Mouse (Mus musculus): ENCODE results near the gene Map4k2.

The Map4k2 gene

DNA sequence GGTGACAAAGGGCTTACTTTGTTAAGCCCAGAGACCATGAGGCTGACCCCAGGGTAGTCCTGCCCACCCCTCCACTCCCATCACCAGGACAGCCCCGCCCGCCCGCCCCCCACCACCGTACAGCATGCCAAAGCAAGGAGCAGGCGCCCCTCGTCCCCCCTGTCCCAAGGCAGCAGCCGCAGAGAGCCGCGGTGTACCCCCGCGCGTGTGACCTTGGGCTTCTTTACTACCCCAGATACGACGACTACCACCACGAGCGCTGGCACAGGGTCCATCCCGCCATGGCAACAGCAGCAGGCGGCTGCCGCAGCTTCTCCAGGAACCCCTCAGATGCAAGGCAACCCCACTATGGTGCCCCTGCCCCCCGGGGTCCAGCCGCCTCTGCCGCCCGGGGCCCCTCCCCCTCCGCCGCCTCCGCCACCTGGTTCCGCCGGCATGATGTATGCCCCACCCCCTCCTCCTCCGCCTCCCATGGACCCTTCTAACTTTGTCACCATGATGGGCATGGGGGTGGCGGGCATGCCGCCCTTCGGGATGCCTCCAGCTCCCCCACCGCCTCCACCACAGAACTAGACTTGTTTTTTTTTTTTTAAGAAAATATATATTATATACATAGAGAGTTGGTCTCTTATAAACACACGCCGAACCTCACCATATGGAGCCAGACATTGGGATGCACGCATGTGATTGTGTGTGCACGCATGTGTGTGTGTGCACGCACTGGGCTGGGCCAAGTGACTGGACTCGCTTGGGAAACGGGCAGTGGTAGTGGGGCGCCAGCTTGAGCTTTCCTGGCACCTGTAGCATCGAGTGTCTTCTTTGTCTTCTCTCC lies 34.7 kb downstream of the Map4k2 start:
- in situ Hi-C loops (cut with MboI; ENCODE audit: low sequenced_read_pairs): no loop called here

DNA sequence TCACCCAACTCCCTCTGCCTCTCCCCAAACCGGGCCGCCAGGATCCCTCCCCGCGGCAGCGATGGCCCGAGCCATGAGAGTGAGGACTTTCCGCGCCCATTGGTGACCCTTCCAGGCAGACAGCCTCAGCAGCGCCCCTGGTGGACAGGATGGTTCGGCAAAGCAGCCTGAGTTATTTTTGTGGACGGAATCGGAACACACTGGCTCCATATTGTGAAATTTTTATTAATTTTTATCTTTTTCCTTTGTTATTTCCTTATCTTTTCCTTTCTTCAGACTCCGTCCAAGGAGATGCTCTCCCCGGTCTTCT lies 35.3 kb downstream of the Map4k2 start:
- in situ Hi-C loops (cut with MboI; ENCODE audit: low sequenced_read_pairs): no loop called here

DNA sequence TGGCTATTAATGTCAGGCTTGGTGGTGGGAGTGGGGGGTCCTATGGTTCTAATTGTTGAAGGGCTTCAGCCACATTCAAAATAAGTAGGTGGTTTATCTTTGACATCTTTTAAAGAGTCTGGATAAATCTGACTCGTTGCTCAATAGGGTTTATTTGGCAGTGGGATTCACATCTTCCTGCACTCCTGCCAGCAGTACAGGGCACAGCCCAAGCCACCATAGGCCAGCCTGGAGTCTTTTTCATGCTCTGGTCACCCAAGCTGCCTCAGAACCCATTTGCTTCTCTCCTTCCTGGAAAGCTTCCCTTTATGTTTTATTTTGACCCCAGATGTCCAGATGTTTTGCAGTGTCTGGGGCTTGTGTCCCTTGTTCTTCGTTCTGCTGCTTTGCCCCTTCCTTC lies 35.7 kb downstream of the Map4k2 start:
- in situ Hi-C loops (cut with MboI; ENCODE audit: low sequenced_read_pairs): no loop called here

DNA sequence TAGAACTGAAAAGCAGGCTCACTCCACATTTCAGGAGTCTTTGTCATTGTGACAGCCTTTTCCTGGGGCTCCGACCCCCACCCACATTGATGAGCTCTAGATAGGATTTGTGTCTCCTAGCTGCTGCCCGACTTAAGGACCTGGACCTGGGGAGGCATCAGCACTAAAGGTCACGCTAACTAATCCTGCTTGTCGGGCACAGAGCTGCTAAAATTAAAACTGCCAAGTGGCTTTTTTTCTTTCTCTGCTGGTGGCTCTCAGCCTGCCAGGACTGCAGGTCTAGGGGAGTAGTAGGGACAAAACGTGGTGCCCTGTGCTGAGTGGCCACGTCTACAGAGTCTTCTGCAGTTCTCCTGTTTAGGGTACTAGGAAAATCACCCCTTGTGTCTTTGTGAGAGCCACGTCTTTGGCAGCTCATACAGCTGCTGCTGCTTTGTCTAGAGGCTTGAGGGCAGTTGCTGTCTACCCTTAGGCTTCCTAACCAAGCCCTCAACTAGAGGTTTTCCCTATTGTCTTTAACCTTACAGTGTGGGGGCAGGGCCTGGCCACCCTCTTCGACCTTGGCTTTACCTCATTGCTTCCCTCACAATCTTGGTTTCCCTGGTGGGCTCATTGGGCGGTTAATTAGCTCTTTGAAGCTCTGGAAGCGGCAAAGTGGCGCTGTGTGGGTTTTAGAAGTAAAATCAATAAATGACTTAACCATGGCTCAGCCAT lies 36.5 kb downstream of the Map4k2 start:
- in situ Hi-C loops (cut with MboI; ENCODE audit: low sequenced_read_pairs): no loop called here

DNA sequence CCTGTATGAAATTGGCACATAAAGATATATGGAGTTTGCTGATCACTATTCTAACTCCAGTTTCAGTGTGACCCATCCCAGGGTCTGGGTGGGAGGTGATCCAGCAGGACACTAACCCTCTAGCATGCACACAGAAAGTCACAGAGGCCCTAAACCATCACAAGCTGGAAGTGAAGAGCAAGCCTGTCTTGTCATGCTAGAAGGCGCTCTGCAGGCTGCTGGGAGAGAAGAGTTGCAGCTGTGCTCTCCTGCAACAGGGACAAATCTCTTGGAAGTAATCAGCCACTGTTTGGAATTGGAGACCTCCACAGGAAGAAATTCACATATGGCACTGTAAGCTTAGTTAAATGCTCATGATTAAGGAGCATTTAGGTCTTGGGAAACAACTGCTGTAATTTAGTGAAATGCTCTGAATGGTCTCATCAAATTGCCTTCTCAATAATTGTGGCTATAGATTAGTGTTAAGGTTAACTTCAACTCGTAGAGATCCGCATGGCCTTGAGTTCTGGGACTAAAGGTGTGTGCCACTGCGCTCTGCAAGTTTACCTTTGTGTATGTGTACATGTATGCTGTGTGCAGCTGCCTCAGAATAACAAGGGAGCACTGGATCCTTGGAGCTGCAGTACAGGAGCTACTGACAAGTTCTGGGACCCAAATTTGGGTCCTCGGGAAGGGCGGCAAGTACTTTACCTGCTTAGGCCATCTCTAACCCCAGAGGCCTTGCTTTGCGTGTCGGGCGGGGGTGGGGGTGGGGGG lies 39.7 kb downstream of the Map4k2 start:
- in situ Hi-C loops (cut with MboI; ENCODE audit: low sequenced_read_pairs): no loop called here

DNA sequence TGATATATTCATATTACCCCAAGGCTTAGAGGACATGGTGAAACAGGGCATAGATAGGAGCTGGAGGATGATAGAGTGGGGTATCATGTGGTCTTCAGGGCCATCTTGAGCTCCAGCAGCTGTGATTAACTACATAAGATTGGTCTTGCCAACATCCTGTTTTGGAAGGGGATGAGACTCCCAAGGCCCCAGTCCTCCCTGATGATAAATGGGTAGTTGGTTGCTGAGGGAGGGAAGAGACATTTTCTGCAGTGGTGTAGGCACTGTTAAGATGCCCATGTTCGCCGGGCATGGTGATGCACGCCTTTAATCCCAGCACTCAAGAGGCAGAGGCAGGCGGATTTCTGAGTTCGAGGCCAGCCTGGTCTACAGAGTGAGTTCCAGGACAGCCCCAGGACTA lies 40.3 kb downstream of the Map4k2 start:
- in situ Hi-C loops (cut with MboI; ENCODE audit: low sequenced_read_pairs): no loop called here

DNA sequence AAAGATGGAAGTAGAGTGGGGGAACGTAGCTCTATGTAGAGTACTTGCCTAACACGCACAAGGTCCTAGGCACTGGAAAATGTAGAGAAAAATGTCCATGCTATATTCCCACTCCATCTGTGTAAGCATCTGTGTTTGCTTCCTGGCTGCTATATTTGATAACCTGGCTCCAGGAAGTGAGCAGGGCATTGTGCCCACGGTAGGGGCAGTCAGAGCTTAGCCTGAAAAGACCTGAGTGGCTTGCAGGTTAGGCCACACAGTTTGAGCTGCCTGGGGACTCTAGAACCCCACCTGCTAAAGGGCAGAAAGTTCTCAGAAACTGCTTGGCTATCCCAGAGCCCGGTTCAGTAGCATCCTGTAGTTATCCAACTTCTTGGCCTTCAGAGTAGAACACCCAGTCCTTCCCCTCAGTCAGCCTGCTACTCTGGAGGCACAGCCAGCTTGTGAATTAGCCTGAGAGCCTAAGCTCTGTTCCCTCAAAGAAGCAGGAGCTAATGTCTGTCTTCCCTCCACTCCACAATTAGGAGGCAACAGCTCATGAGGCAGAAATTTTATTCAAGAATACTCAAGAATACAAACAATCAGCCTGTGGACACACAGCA lies 41.5 kb downstream of the Map4k2 start:
- in situ Hi-C loops (cut with MboI; ENCODE audit: low sequenced_read_pairs): no loop called here

DNA sequence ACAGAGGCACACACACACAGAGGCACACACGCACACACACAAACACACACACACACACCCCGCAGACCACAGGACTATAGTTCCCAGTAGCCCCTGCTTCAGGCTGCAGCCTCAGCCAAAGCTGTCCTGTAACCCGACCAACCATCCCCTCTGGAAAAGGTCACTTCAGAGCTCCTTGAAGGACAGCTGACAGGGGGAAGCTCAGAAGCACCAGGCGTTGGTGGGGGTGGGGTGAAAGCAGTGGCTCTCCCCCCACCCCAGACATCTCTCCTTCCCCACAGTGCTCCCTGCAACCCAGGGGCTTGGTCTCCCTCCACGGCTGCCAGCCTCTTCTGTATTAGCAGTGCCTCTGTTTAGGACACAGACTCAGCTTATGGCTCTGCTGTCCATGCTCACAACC lies 42.5 kb downstream of the Map4k2 start:
- in situ Hi-C loops (cut with MboI; ENCODE audit: low sequenced_read_pairs): no loop called here

DNA sequence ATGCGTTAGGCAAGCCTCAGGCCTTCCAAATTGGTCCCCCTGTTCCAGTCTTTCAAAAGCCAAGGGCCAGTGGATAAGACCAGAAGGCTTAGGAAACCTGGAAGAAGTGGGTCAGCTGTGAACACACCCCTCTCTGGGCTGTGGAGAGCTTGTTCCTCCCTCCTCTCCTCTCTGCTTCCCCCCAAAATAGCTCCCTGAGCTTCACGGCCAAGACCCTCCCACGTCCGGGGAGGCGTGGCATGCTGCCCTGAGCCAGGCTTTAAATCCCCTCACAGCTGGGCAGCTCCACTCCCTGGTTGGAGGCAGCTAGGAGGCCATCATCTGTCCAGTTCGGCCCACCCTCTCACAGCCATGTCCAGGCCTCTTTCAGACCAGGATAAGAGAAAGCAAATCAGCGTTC lies 43.2 kb downstream of the Map4k2 start, which contains the start of gene Pygm:
TSS of gene Pygm (plus strand) at position 272 of the 400 bp plus-strand sequence.
- in situ Hi-C loops (cut with MboI; ENCODE audit: low sequenced_read_pairs): no loop called here

DNA sequence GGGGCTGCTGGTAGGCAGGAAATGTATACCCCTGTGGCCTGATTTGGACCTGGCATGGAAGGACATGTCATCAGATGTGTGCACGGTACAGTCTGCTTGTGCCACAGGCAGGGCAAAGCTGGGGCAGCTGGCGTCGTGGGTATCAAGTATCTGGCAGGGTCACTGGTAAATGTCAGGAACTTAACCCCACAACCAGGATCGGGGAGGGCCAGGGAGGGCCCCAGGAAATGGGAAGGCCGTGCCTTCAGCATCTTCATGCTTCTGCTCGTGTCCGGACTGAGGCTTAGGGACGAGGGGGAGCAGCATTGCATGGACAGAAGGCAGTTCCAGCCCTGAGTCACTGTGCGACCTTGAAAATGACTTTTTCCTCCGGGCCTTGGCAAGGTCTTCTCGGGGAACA lies 44.0 kb downstream of the Map4k2 start:
- in situ Hi-C loops (cut with MboI; ENCODE audit: low sequenced_read_pairs): no loop called here

DNA sequence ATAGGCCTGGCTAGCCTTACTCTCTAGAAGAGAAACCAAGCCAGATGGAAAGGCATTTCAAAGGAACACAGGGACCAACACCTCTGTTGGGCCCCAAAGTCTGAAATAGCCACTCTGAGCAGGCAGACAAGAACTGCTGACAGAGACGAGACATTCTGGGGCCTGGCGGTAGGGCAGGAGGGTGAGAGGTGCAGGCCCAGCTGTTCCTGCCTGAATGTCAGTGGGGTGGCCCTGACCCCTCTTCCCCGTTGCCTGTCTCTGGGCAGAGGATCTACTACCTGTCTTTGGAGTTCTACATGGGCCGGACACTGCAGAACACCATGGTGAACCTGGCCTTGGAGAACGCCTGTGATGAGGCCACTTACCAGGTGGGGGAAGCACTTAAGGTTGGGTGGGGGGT lies 44.5 kb downstream of the Map4k2 start:
- in situ Hi-C loops (cut with MboI; ENCODE audit: low sequenced_read_pairs): no loop called here

DNA sequence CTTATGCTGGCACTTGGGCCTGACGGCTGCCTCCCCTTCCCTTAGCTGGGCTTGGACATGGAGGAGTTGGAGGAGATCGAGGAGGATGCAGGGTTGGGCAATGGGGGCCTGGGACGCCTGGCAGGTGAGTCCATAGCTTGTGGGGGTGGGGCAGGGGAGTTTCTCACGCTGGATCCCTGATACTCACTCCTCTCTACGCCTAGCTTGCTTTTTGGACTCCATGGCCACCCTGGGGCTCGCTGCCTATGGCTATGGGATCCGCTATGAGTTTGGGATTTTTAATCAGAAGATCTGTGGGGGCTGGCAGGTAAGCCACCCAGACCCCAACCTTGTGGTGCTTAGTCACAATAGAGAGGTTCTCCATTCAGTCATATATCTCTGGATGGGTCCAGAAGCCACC lies 44.9 kb downstream of the Map4k2 start:
- in situ Hi-C loops (cut with MboI; ENCODE audit: low sequenced_read_pairs): no loop called here

DNA sequence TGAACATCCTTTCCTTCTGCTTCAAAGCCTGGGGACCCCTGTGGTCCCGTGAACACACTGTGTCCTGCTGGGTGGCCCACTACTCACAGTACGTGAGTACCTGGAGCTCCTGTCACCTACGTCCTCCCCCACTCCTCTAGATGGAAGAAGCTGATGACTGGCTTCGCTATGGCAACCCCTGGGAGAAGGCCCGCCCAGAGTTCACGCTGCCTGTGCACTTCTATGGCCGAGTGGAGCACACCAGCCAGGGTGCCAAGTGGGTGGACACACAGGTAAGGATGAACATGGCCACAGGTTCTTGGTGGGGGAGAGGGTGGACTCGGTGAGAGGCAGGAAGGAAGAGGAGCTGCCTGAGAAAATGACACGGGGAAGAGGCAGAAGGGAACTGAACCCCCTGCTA lies 45.3 kb downstream of the Map4k2 start:
- in situ Hi-C loops (cut with MboI; ENCODE audit: low sequenced_read_pairs): no loop called here

DNA sequence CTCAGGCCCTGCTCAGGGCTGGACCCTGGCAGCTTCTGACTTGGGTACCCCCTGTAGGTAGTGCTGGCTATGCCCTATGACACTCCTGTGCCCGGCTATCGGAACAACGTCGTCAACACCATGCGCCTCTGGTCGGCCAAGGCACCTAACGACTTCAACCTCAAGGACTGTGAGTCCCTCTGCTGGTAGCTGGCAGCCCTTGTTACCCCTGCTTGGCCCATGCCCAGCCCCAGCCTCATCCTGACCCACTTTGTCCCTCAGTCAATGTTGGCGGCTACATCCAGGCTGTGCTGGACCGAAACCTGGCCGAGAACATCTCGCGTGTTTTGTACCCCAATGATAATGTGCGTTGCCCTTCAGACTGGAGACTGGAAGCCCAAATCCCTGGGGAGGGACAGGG lies 47.1 kb downstream of the Map4k2 start:
- in situ Hi-C loops (cut with MboI; ENCODE audit: low sequenced_read_pairs): no loop called here

DNA sequence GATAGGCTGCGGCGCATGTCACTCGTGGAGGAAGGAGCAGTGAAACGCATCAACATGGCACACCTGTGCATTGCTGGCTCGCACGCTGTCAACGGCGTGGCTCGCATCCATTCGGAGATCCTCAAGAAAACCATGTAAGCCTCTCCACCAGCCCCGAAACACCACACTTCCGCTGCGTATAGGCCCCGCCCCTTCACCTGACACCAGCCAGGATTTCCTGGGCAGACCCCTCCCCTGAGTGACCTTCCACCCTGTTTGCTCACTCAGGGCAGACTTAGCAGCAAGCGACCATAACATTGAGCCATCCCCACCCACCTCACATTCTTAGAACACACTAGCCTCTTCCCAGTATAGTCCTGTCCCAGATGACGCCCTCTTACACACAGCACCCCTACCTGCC lies 48.9 kb downstream of the Map4k2 start:
- in situ Hi-C loops (cut with MboI; ENCODE audit: low sequenced_read_pairs): no loop called here

DNA sequence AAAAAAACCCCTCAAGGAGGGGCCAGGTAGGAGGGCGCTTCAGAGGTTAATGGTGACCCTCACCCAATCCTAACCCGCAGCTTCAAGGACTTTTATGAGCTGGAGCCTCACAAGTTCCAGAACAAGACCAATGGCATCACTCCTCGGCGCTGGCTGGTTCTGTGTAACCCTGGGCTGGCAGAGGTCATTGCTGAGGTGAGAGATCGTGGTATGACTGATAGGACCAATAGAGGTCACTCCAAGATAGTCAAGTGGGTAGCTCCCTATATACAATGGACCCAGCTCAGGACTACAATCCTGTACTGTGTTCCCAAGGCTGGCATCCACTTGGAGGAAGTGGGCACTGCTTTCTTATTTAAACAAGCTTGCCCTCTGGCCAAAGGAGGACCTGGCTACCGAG lies 49.3 kb downstream of the Map4k2 start:
- in situ Hi-C loops (cut with MboI; ENCODE audit: low sequenced_read_pairs): no loop called here

DNA sequence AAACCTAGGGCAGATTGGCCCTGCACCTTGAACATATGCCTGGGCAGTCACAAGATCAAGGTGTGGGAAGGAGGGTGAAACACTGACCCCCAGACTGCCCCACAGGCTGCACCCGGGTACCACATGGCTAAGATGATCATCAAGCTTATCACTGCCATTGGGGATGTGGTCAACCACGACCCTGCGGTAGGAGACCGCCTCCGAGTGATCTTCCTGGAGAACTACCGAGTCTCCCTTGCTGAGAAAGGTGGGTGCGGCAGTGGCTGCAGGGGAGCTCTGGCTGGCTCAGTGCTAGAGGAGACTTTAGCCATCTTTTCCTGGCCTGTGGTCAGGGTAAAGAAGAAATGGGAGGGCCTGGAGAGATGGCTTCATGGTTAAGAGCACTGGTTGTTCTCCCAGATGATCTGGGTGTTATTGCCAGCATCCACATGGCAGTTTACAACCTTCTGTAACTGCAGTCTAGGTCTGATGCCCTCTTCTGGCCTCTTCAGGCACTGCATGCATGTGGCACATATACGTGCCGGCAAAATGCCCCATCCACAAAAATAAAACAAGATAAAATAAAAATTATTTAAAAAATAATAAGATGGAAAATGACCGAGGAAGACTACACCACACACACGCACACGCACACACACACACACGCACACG lies 51.9 kb downstream of the Map4k2 start:
- in situ Hi-C loops (cut with MboI; ENCODE audit: low sequenced_read_pairs): no loop called here

DNA sequence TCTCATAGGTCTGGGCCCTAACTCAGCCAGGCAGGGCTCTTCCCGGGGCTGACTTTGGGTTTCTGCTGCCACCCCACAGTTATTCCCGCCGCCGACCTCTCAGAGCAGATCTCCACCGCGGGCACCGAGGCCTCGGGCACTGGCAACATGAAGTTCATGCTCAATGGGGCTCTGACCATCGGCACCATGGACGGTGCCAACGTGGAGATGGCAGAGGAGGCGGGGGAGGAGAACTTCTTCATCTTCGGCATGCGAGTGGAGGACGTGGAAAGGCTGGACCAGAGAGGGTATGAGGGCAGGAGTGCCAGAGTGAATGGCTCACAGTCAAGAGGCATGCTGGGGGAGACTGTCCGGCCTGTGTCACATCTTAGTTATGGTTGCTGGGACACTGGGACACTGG lies 52.7 kb downstream of the Map4k2 start:
- in situ Hi-C loops (cut with MboI; ENCODE audit: low sequenced_read_pairs): no loop called here

DNA sequence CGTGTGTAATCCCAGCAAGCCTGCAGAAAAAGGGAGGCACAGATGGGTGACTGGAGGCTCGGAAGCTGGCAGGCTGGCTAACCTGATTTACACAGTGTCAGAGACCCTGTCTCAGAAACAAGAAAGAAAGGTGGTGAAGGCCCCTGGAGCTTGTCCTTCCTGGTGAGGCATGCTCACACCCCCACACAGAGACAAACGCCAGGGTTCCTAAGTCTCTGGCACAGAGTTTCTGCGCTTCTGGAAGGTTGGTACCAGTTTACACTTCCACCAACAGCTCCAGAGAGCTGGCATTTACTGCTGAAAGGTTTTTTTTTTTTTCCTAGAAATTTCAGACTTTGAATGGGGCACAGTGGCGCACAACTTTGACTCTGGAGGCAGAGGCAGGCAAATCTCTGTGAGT lies 55.3 kb downstream of the Map4k2 start:
- in situ Hi-C loops (cut with MboI; ENCODE audit: low sequenced_read_pairs): no loop called here

DNA sequence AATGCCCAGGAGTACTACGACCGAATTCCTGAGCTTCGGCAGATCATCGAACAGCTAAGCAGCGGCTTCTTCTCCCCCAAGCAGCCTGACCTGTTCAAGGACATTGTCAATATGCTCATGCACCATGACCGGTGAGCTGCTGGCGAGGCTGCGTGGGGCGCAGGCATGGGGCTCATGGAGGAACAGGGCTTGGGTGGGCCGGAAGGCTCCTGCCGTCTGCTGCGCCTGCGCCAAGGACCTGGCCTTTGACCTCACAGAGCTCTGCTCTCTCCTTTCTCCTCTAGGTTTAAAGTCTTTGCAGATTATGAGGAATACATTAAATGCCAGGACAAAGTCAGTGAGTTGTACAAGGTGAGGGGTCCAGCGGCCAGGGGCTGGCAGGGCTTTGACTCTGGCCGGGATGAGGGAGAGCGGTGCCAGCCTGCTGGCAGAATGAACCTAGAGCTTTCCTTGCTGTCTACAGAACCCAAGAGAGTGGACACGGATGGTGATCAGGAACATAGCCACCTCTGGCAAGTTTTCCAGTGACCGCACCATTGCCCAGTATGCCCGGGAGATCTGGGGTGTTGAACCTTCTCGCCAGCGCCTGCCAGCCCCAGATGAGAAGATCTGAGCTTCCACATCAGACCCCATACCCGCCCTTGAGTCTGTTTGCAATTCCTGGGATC lies 56.8 kb downstream of the Map4k2 start:
- in situ Hi-C loops (cut with MboI; ENCODE audit: low sequenced_read_pairs): no loop called here

Measured in CH12F3 (cell line).